Mouse (Mus musculus) thymus, adult 2 months (tissue): Measurements from ENCODE around the gene Olfr874.

Experiments
- CTCF ChIP-seq: fragments of 200-500 bp; IDR thresholded peaks from 2 replicates; pipeline ENCODE4 v1.5.1; 2012; ENCODE audit warnings: mild to moderate bottlenecking, control low read depth, low read length, moderate library complexity, borderline replicate concordance; ENCODE audit not compliant: control insufficient read depth, poor library complexity, insufficient read depth; ENCODE audit errors: extremely low read depth
- POLR2A ChIP-seq: fragments of 200-500 bp; IDR thresholded peaks from 2 replicates; pipeline ENCODE4 v1.6.1; 2012; ENCODE audit warnings: mild to moderate bottlenecking, low read length, control low read depth, moderate library complexity; ENCODE audit not compliant: control insufficient read depth, poor library complexity, insufficient read depth; ENCODE audit errors: extremely low read depth

DNA sequence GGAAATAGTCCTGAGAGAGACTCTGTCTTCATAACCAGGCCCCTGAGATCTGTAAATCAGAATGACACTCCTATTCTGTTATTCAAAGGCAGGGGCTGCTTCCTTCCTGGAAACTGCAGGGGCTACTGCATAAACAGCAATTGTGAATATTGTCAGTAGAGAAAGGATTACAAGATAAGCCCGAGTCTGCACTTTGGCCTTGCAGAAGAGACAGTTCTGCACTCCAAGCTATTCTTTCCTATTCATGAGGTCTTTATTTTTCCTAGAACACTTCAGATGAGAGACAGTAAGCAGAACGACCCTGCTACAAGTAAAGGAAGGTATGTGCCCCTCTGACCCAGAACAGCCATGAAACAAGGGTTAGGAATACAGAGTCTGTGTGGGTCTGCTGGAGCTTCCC is 26.9 kb downstream of the Olfr874 start, which contains the start of gene Olfr875:
- no peak for TF ChIP-seq CTCF
- TF ChIP-seq POLR2A: no peak
